Mouse (Mus musculus) forebrain, embryonic 12.5 days (tissue): ENCODE measurements around the gene Rab11b. TPM values are rescaled to one million over a fixed set of nuclear protein-coding genes. Genes with fewer than 3 reads are reported as not detected.
"Not testable (repeated sequence)": the region's sequence is repeated elsewhere in the genome, so short reads cannot be mapped to it uniquely, and the experiment has no call there.

ENCODE experiments used
- ATAC-seq: fragments of 200-750 bp; cut with Nextera tagmentation; 2 replicates; pipeline ENCODE4 v1.8.0; 2017; ENCODE audit warnings: moderate TSS enrichment; ENCODE audit not compliant: low FRiP score
- H3K27ac ChIP-seq: fragments of 300-500 bp; sonication (generic); 2 replicates; pipeline ENCODE4 v1.5.1; 2016; ENCODE audit warnings: mild to moderate bottlenecking
- H3K27me3 ChIP-seq: fragments of 300-500 bp; sonication (generic); 2 replicates; pipeline ENCODE4 v1.6.1; 2016; ENCODE audit warnings: mild to moderate bottlenecking
- H3K36me3 ChIP-seq: fragments of 300-500 bp; sonication (generic); replicated peaks from 2 replicates; pipeline ENCODE4 v1.6.1; 2016; ENCODE audit warnings: mild to moderate bottlenecking
- H3K4me1 ChIP-seq: fragments of 300-500 bp; sonication (generic); 2 replicates; pipeline ENCODE4 v1.6.1; 2016
- H3K4me2 ChIP-seq: fragments of 300-500 bp; sonication (generic); 2 replicates; pipeline ENCODE4 v1.6.1; 2016; ENCODE audit warnings: mild to moderate bottlenecking, moderate library complexity
- H3K4me3 ChIP-seq: fragments of 300-500 bp; sonication (generic); replicated peaks from 2 replicates; pipeline ENCODE4 v1.5.1; 2016; ENCODE audit warnings: mild to moderate bottlenecking
- H3K9ac ChIP-seq: fragments of 300-500 bp; sonication (generic); 2 replicates; pipeline ENCODE4 v1.6.1; 2016; ENCODE audit warnings: mild to moderate bottlenecking
- H3K9me3 ChIP-seq: fragments of 300-500 bp; sonication (generic); 2 replicates; pipeline ENCODE4 v1.6.1; 2016
- WGBS: fragments of 180-500 bp; shearing (Covaris S2); methylation state at CpG from one replicate; pipeline ENCODE4 v1.1.7; 2016; 5-methylcytosine and 5-hydroxymethylcytosine counted together
- polyA plus RNA-seq: library from polyadenylated mRNA; unstranded; fragments of >200 nt; fragmentation: Nextera tagmentation; extraction: Ambion mirVana; gene quantifications from 2 replicates; pipeline ENCODE4 v1.2.1, GENCODE M21; 2016

Gene Rab11b
- polyA plus RNA-seq, 1 experiment from 2014 or later = 388 TPM

DNA sequence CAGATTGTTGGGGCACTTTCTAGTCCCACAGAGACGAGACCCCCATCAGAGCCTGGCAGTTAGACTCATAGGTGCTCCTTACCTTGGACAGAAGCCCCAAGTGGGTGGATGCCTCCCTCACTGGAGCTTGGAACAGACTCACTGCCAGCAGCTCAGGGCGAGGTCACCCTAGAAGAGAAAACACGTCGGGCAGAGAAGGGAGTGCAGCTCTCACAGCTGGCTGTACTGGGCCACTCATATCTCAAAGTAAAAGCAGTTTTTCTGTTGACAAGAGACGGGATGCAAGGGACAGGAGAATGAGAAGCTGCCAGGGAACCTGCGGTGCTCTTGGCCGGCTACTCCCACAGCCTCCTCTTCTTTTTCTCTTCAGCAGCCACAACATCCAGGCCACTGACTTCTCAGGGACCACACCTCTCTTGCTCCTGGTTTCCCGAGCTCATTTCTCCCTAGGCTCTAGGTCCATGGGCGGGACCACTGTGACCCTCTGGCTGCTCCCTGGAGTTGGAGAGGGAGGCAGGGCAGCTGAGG lies 27.7 kb downstream of the Rab11b start:
- WGBS = 78% methylated on average over 9 of the region's 9 CpGs
- not testable (repeated sequence) for H3K27ac ChIP-seq, H3K36me3 ChIP-seq, H3K27me3 ChIP-seq, H3K9me3 ChIP-seq, H3K4me1 ChIP-seq, H3K4me2 ChIP-seq, H3K9ac ChIP-seq, ATAC-seq, H3K4me3 ChIP-seq

DNA sequence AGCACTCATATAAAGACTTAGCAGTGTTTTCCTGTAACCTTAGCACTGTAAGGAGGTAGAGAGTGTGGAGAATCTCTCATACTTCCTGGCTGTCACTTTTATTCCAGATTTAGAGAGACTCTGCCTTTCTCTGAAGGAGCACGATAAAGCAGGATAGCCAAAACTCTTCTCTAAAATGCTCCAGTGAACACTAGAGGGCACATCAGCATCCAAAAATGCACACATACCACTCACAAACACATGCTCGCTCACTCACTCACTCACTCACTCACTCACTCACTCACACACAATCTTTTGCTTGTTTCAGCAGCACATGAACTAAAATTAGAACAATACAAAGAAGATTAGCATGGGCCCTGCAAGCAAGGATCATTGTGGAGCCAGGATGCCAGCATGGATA lies 31.1 kb downstream of the Rab11b start:
- Histone ChIP-seq H3K36me3 (no peaks in the 10 kb centered on the region), H3K4me2 (no peak overlapping the region), H3K9ac (no peak overlapping the region), H3K4me1 (no peaks in the 10 kb centered on the region), H3K4me3 (no peak overlapping the region), H3K27ac (no peak overlapping the region), H3K9me3 (no peaks in the 10 kb centered on the region), H3K27me3 (no peaks in the 10 kb centered on the region)
- no peak for ATAC-seq
- 72% methylated on average over 2 of the region's 2 CpGs for WGBS

DNA sequence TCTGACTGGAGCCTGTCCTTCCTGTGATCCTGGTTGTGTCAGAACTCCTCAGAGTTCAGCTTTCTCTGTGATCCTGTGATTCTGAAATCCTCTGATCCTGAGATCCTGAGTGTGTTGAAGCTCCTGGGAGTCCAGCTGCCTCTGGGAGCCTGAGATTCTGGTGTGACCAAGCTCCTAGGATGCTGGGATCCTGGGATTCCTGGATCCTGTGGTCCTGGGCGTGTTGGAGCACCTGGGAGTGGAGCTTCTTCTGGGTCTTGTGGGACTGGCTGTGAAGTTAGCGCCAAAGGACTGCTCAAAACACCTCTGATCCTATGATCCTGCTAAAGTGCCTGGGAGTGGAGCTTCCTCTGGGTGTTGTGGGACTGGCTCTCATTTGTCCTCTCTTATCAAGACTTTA lies 31.9 kb downstream of the Rab11b start:
- Histone ChIP-seq H3K36me3 (no peaks in the 10 kb centered on the region), H3K27ac (no peak overlapping the region), H3K9ac (no peak overlapping the region), H3K27me3 (no peaks in the 10 kb centered on the region), H3K9me3 (no peaks in the 10 kb centered on the region), H3K4me3 (no peak overlapping the region), H3K4me2 (no peak overlapping the region), H3K4me1 (no peaks in the 10 kb centered on the region)
- 82% methylated on average over 2 of the region's 2 CpGs for WGBS
- no peak for ATAC-seq

DNA sequence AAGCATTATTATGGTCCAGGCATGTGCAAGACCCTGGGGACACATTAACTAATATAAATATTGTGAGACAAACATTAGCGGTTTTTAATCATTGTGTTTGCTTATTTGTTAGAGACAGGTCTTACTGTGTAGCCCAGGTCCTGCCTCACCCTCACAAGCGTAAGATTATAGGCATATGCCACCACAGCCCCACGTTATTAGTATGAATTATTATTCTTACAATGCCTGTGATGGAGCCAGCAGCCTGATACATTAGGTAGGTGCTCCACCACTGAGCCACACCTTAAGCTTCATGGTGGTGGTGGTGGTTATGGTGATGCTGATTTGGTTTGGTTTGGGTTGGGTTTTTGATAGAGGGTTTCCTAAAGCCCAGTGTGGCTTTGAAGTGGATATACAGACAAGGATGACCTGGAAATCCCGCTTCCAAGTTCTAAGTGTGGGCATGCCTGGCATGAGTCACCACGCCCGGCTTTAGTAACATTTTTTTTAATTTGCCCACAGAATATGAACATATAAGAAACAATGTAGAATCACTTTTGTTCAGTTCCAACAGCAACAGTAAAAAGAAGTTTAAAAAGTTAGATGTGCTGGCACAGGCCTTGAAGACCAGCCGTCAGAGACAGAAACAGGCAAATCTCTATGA lies 40.5 kb downstream of the Rab11b start:
- Histone ChIP-seq H3K27ac (no peak overlapping the region), H3K36me3 (no peaks in the 10 kb centered on the region), H3K9me3 (no peaks in the 10 kb centered on the region), H3K9ac (no peak overlapping the region), H3K4me1 (peaks cover 6% of the 10 kb centered on the region; the same call in 1 of the 2 replicates), H3K4me3 (no peak overlapping the region), H3K27me3 (no peaks in the 10 kb centered on the region), H3K4me2 (no peak overlapping the region)
- ATAC-seq = no peak
- WGBS = 91% methylated on average over 7 of the region's 7 CpGs

DNA sequence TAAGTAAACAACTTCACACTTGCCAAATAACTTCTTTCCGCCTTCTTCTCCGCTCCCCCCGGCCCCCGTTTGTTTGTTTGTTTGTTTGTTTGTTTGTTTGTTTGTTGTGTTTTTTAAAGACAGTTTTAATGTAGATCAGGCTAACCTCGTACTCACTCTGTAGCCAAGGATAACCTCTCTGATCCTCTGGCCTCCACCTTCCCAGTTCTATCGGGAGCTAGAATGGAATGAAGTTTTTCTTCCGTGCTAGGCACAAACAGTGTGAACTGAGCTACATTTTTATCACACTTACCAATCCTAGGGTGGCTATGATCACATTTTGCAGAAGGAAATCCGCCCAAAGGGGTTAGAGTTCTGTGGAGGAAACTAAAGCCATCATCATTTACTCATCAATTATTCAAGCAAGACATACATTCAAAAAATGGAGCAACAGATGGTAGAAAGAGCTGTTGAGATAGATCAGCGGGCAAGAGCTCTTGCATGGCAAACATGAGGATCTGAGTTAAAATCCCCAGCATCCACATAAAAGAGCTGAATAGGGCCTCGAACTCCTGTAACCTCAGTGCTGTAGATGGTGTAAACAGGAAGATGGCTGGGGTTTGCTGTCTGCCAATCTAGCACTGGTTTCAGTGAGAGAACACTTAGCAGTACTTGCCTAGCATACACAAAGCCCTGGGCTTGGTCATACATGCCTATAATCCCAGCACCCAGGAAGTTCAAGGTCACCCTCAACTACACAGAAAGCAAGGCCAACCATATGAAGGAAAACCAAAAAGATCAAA lies 41.2 kb downstream of the Rab11b start:
- peak; percentile 34; the same call in 1 of the 2 replicates for ATAC-seq
- H3K36me3 ChIP-seq = no peaks in the 10 kb centered on the region

DNA sequence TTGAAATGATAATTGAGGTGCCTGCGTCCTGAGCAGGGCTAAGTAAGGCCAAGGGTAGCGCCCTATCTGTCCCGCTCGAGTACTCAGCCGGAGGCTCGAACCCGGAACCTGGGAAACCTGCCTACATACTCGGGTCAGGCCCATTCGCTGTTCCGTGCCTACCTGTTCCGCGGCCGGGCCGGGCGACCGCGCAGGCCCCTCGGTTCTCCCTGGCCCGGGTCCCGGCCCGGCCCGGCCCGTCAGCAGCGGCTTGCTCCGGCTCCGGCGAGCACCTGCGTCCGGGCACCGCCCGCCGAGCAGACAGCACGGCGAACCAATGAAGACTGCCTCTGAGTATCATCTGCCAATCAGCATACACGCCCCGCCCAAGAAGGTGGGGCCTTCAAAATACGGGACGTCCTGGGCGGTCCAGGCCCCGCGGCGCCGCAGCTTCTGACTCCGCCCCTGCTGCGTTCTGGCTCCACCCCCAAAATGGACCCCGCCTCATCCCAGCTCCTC lies 41.9 kb downstream of the Rab11b start, which contains the start of gene March2:
TSS of gene March2 (minus strand) at position 287 of the 498 bp plus-strand sequence.
- Histone ChIP-seq H3K4me3 (peak within 1 kb of the TSS; percentile 87), H3K27me3 (no peaks in the 10 kb centered on the region), H3K36me3 (no peaks in the 10 kb centered on the region), H3K4me1 (peaks cover 6% of the 10 kb centered on the region; the same call in 1 of the 2 replicates), H3K4me2 (peak within 1 kb of the TSS; percentile 65), H3K9ac (peak within 1 kb of the TSS; percentile 75), H3K9me3 (no peaks in the 10 kb centered on the region), H3K27ac (no peak within 1 kb of the TSS)
- peak; percentile 100 for ATAC-seq
- WGBS = 0% methylated on average over 43 of the region's 46 CpGs

More for the DNA sequence above, 41.2 kb downstream of the Rab11b start:
- Histone ChIP-seq H3K9ac (no peak overlapping the region), H3K4me1 (peaks cover 6% of the 10 kb centered on the region; the same call in 1 of the 2 replicates), H3K9me3 (no peaks in the 10 kb centered on the region), H3K27ac (no peak overlapping the region), H3K4me2 (peak overlapping the region; percentile 65), H3K4me3 (peak overlapping the region; percentile 87), H3K27me3 (no peaks in the 10 kb centered on the region)
- 48% methylated on average over 10 of the region's 10 CpGs for WGBS

DNA sequence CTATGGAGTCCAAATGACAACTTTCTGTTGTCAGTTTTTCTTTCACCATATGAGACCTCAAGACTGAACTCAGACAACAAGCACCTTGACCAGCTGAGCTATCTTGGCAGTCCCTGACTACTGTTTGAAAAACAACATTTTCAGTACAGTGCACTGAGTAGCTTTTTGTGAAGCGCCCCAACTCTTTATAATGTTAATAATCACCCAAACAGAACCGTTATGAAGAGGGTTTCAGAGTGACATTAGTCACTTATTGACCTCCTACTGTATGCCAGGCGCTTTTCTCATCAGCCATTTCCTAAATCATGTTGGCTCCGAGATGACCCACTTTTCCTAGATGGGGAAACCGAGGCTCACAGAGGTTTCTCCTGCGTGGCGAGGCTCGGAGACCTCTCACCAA lies 42.3 kb downstream of the Rab11b start:
- no peak overlapping the region for H3K27ac ChIP-seq
- peak overlapping the region; percentile 65 for H3K4me2 ChIP-seq
- no peaks in the 10 kb centered on the region for H3K9me3 ChIP-seq
- no peaks in the 10 kb centered on the region for H3K27me3 ChIP-seq
- no peaks in the 10 kb centered on the region for H3K36me3 ChIP-seq
- WGBS = 8% methylated on average over 8 of the region's 8 CpGs
- peaks cover 6% of the 10 kb centered on the region; the same call in 1 of the 2 replicates for H3K4me1 ChIP-seq
- H3K9ac ChIP-seq = peak overlapping the region; percentile 75
- ATAC-seq = 0 out of 2 replicates have a peak, but pooled peaks have one; percentile 1
- peak overlapping the region; percentile 87 for H3K4me3 ChIP-seq

DNA sequence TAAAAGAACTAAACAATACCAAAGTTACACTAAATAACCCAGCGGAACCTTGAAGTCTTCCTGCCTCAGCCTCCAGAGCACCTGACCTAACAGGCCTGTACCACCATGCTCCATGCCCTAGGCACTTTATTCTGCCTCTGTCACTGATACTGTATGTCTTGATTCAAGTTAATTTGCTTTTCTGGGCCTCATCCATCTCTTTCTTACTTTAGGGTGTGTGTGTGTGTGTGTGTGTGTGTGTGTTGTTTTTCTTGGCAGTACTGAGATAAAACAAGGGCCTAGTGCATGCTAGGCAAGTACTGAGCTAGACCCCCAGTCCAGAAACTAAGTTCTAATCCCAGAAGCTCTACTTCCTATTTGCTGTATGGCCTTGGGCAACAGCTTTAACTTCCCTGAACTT lies 43.1 kb downstream of the Rab11b start:
- Histone ChIP-seq H3K9me3 (no peaks in the 10 kb centered on the region), H3K4me3 (no peak overlapping the region), H3K4me2 (no peak overlapping the region), H3K36me3 (no peaks in the 10 kb centered on the region), H3K27me3 (no peaks in the 10 kb centered on the region), H3K9ac (no peak overlapping the region), H3K4me1 (peaks cover 6% of the 10 kb centered on the region; the same call in 1 of the 2 replicates), H3K27ac (no peak overlapping the region)
- ATAC-seq = no peak
- WGBS = 95% methylated on average over 1 of the region's 1 CpGs

DNA sequence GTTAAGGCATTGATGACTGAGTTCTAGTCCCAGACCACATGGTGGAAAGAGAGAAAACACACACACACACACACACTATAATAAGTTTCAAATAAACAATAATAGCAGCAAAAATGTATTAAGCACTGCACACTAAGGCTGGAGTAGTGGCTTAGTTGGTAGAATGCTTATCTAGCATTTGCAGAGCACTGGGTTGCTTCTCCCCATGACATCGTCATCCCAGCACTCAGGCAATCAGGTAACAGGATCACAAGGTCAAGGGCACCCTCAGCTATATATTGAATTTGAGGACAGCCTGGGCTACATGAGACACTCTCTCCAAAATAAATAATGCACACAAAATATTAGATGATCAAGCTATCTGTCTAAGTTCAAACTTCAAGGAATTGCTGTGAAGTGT lies 45.6 kb downstream of the Rab11b start:
- no peak overlapping the region for H3K27ac ChIP-seq
- H3K4me1 ChIP-seq = peaks cover 6% of the 10 kb centered on the region; the same call in 1 of the 2 replicates
- no peaks in the 10 kb centered on the region for H3K9me3 ChIP-seq
- peaks cover 6% of the 10 kb centered on the region; the same call in 1 of the 2 replicates for H3K36me3 ChIP-seq
- no peaks in the 10 kb centered on the region for H3K27me3 ChIP-seq
- H3K9ac ChIP-seq = no peak overlapping the region
- no peak overlapping the region for H3K4me2 ChIP-seq
- WGBS = 90% methylated on average over 1 of the region's 1 CpGs
- H3K4me3 ChIP-seq = no peak overlapping the region
- no peak for ATAC-seq

DNA sequence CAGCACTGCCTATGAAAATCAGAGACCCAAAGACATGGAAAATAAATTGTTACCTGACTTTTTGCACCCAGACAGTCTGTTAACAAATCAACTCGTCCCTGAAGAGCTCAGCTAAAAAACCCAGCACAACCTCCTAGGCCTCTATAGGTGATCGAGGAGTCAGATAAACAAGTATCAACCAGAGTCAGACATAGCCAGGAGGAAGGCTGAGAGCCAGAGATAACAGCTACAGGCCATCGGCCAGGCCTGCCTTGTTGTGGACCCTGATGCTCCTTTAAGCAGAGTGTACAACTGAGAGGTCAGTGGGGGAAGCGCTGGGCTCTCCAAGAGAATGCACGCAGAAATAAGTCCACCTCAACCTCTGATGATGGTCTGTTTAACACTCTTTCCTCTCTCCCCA lies 47.1 kb downstream of the Rab11b start:
- no peak overlapping the region for H3K4me3 ChIP-seq
- no peak for ATAC-seq
- no peak overlapping the region for H3K9ac ChIP-seq
- no peaks in the 10 kb centered on the region for H3K27me3 ChIP-seq
- 86% methylated on average over 5 of the region's 5 CpGs for WGBS
- no peaks in the 10 kb centered on the region for H3K9me3 ChIP-seq
- H3K27ac ChIP-seq = no peak overlapping the region
- H3K36me3 ChIP-seq = peaks cover 19% of the 10 kb centered on the region
- peaks cover 6% of the 10 kb centered on the region; the same call in 1 of the 2 replicates for H3K4me1 ChIP-seq
- H3K4me2 ChIP-seq = no peak overlapping the region

DNA sequence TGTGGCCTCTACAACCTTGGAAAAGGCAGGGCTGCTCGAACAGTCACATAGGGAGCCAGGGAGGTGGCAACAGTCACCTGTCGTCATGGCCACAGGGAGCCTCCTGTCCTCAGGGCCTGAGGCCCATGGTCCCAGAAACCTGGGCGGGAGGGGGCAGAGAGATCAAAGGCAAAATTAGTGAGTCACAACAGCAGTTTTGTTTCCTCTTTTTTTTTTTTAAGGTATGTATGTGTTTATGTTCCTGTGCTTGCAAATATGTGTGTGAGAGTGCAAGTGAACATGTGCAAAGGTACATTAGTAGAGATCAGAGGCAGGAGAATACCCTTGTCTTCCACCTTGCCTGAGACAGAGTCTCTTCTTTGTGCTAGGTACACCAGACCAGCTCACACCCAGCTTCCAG lies 50.5 kb downstream of the Rab11b start:
- Histone ChIP-seq H3K4me1 (no peaks in the 10 kb centered on the region), H3K9me3 (no peaks in the 10 kb centered on the region), H3K27ac (no peak overlapping the region), H3K36me3 (peaks cover 38% of the 10 kb centered on the region), H3K4me2 (no peak overlapping the region), H3K27me3 (no peaks in the 10 kb centered on the region), H3K9ac (no peak overlapping the region), H3K4me3 (no peak overlapping the region)
- WGBS = 87% methylated on average over 3 of the region's 3 CpGs
- ATAC-seq = no peak

DNA sequence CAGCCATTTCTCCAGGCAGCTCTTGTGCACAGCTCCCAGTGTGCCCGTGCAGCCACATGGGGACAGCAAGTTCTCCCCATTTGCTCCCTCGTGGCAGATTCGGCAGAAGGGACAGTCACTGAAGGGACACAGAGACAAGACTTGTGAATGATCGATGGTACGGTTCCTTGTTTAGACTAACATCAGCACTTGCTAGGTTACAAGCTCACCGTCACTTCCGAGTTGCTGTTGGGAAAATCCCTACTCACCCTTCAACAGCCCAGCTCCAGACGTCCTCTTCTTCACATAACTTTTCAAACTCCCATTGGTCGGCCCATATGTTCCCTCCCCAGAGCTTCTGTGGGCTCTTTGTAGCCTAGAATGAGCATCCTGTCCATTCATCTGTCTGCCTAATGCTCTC lies 57.2 kb downstream of the Rab11b start:
- no peak for ATAC-seq
- H3K27ac ChIP-seq = no peak overlapping the region
- peaks cover 40% of the 10 kb centered on the region for H3K36me3 ChIP-seq
- no peak overlapping the region for H3K9ac ChIP-seq
- H3K4me2 ChIP-seq = no peak overlapping the region
- no peaks in the 10 kb centered on the region for H3K9me3 ChIP-seq
- H3K27me3 ChIP-seq = no peaks in the 10 kb centered on the region
- no peak overlapping the region for H3K4me3 ChIP-seq
- WGBS = 90% methylated on average over 9 of the region's 9 CpGs
- no peaks in the 10 kb centered on the region for H3K4me1 ChIP-seq
